Mouse (Mus musculus) intestine, postnatal 0 days (tissue): ENCODE results near the gene Gm11060. TPM values are rescaled to one million over a fixed set of nuclear protein-coding genes. Genes with fewer than 3 reads are reported as not detected.

ENCODE experiments used
- ATAC-seq: fragments of 200-750 bp; cut with Nextera tagmentation; 2 replicates; pipeline ENCODE4 v1.8.0; 2017; ENCODE audit warnings: mild to moderate bottlenecking, moderate TSS enrichment, moderate library complexity
- H3K27ac ChIP-seq: fragments of 300-500 bp; sonication (generic); 2 replicates; pipeline ENCODE4 v1.5.1; 2014; ENCODE audit warnings: mild to moderate bottlenecking, low read depth, low read length, moderate library complexity
- H3K27me3 ChIP-seq: fragments of 300-500 bp; sonication (generic); replicated peaks from 2 replicates; pipeline ENCODE4 v1.6.1; 2014; ENCODE audit warnings: low read length, mixed read lengths; ENCODE audit not compliant: control insufficient read depth, insufficient read depth
- H3K36me3 ChIP-seq: fragments of 300-500 bp; sonication (generic); 2 replicates; pipeline ENCODE4 v1.6.1; 2014; ENCODE audit warnings: mild to moderate bottlenecking, moderate library complexity; ENCODE audit not compliant: control insufficient read depth, insufficient read depth
- H3K4me1 ChIP-seq: fragments of 300-500 bp; sonication (generic); replicated peaks from 2 replicates; pipeline ENCODE4 v1.6.1; 2014; ENCODE audit warnings: antibody characterized with exemption, low read length, mixed read lengths; ENCODE audit not compliant: control insufficient read depth, insufficient read depth
- H3K4me2 ChIP-seq: fragments of 300-500 bp; sonication (generic); replicated peaks from 2 replicates; pipeline ENCODE4 v1.6.1; 2014; ENCODE audit warnings: low read depth, mild to moderate bottlenecking, moderate library complexity
- H3K4me3 ChIP-seq: fragments of 300-500 bp; sonication (generic); 2 replicates; pipeline ENCODE4 v1.5.1; 2014; ENCODE audit warnings: low read depth, low read length
- H3K9ac ChIP-seq: fragments of 300-500 bp; sonication (generic); 2 replicates; pipeline ENCODE4 v1.6.1; 2014; ENCODE audit warnings: mild to moderate bottlenecking, low read depth, low read length
- H3K9me3 ChIP-seq: fragments of 300-500 bp; sonication (generic); 2 replicates; pipeline ENCODE4 v1.6.1; 2016; ENCODE audit warnings: mixed run types; ENCODE audit not compliant: control insufficient read depth
- CTCF ChIP-seq: sonication (generic); IDR thresholded peaks from 2 replicates; pipeline ENCODE4 v1.5.1; 2016; ENCODE audit warnings: low read depth, mild to moderate bottlenecking, control low read depth, antibody characterized with exemption, moderate library complexity
- WGBS: fragments of 180-500 bp; shearing (Covaris S2); extraction: QIAGEN DNeasy Blood & Tissue Kit; methylation state at CpG from one replicate; pipeline ENCODE4 v1.1.7; 2014; 5-methylcytosine and 5-hydroxymethylcytosine counted together
- polyA plus RNA-seq: library from polyadenylated mRNA; unstranded; fragments of >200 nt; fragmentation: Nextera tagmentation; extraction: Ambion mirVana; gene quantifications from 2 replicates; pipeline ENCODE4 v1.2.1, GENCODE M21; 2015

Gene Gm11060
- polyA plus RNA-seq, 1 experiment from 2014 or later: not detected

- no peak for ATAC-seq
- WGBS: 2% methylated on average over 9 of the region's 9 CpGs
- H3K4me3 ChIP-seq: no peak overlapping the region
Measured at GRCm38 (mm10) chr2:105123881-105124280, 32.1 kb downstream of the Gm11060 start.

GRCm38 (mm10) chr2:105124391-105124790 is 32.6 kb downstream of the Gm11060 start:
- no peaks in the 10 kb centered on the region; the same call in 1 of the 2 replicates for H3K36me3 ChIP-seq
- no peak overlapping the region for H3K4me3 ChIP-seq
- H3K9ac ChIP-seq: no peak overlapping the region
- no peak for TF ChIP-seq CTCF
- H3K9me3 ChIP-seq: no peaks in the 10 kb centered on the region
- H3K4me1 ChIP-seq: no peaks in the 10 kb centered on the region
- no peak overlapping the region for H3K4me2 ChIP-seq
- WGBS: under 1% methylated on average over 7 of the region's 7 CpGs
- ATAC-seq: no peak
- no peak overlapping the region for H3K27ac ChIP-seq
- H3K27me3 ChIP-seq: peaks cover 94% of the 10 kb centered on the region

More at GRCm38 (mm10) chr2:105123881-105124280, 32.1 kb downstream of the Gm11060 start:
- Histone ChIP-seq H3K4me1 (no peaks in the 10 kb centered on the region), H3K9me3 (no peaks in the 10 kb centered on the region), H3K27ac (no peak overlapping the region), H3K36me3 (no peaks in the 10 kb centered on the region; the same call in 1 of the 2 replicates), H3K4me2 (no peak overlapping the region), H3K27me3 (peaks cover 93% of the 10 kb centered on the region), H3K9ac (no peak overlapping the region)
- TF ChIP-seq CTCF: no peak

GRCm38 (mm10) chr2:105125205-105125604 is 33.4 kb downstream of the Gm11060 start:
- Histone ChIP-seq H3K27me3 (peaks cover 94% of the 10 kb centered on the region), H3K36me3 (no peaks in the 10 kb centered on the region; the same call in 1 of the 2 replicates), H3K4me2 (no peak overlapping the region), H3K4me3 (peak overlapping the region; percentile 3; the same call in 1 of the 2 replicates), H3K4me1 (no peaks in the 10 kb centered on the region), H3K9me3 (no peaks in the 10 kb centered on the region), H3K27ac (no peak overlapping the region), H3K9ac (no peak overlapping the region)
- no peak for ATAC-seq
- WGBS: 3% methylated on average over 8 of the region's 8 CpGs
- no peak for TF ChIP-seq CTCF

DNA sequence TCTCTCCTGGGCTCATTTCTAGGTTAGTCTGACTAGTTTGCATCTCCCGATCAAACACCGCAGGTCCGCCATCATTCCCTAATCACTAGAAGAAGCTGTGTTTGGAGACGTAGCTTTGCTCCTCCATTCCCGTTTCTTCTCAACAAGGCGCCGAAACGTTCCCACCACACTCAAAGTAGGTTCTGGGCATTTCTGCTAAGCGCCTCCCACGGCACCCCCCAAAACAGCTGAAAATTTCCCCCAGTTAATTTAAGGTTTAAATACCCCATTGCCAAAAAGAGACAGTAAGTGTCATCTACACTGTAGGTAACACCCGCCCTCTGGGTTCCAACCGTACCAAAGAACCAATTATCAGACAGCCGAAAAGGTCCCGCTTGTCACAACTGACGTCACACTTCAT is 33.8 kb downstream of the Gm11060 start:
- no peaks in the 10 kb centered on the region for H3K4me1 ChIP-seq
- no peaks in the 10 kb centered on the region for H3K9me3 ChIP-seq
- TF ChIP-seq CTCF: no peak
- no peak overlapping the region for H3K9ac ChIP-seq
- H3K4me3 ChIP-seq: peak overlapping the region; percentile 3; the same call in 1 of the 2 replicates
- no peak overlapping the region for H3K27ac ChIP-seq
- H3K4me2 ChIP-seq: no peak overlapping the region
- H3K36me3 ChIP-seq: no peaks in the 10 kb centered on the region; the same call in 1 of the 2 replicates
- WGBS: 4% methylated on average over 15 of the region's 15 CpGs
- no peak for ATAC-seq
- H3K27me3 ChIP-seq: peaks cover 94% of the 10 kb centered on the region

DNA sequence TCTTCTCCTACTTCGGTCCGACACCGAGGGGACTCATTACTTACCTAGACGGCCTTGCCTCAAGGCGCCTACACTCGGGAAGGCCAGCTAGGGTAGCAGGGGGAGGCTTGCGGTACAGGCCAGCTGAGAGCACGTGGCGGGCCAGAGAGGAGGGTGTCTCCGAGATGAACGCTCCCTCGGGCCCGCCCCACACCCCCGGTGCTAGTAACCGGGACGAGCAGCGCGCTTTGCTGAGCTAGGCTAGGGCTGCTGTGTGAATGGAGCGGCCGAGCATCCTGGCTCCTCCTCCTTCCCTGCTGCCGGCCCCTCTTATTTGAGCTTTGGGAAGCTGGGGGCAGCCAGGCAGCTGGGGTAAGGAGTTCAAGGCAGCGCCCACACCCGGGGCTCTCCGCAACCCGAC is 34.5 kb downstream of the Gm11060 start, which contains the start of gene Wt1:
Gene Wt1, plus strand, starts transcription at position 251 of the 400 bp plus-strand sequence.
- no peak for TF ChIP-seq CTCF
- WGBS: under 1% methylated on average over 24 of the region's 25 CpGs
- no peak for ATAC-seq

GRCm38 (mm10) chr2:105126691-105127530 is 35.1 kb downstream of the Gm11060 start:
- H3K27ac ChIP-seq: no peak overlapping the region
- no peaks in the 10 kb centered on the region for H3K4me1 ChIP-seq
- H3K9ac ChIP-seq: no peak overlapping the region
- under 1% methylated on average over 84 of the region's 92 CpGs for whole genome bisulfite sequencing
- peak overlapping the region; percentile 64 for H3K4me2 ChIP-seq
- ATAC-seq: no peak
- H3K27me3 ChIP-seq: peaks cover 98% of the 10 kb centered on the region
- H3K4me3 ChIP-seq: peak overlapping the region; percentile 39
- no peak for TF ChIP-seq CTCF
- no peaks in the 10 kb centered on the region for H3K9me3 ChIP-seq
- no peaks in the 10 kb centered on the region; the same call in 1 of the 2 replicates for H3K36me3 ChIP-seq

More for the DNA sequence above, 34.5 kb downstream of the Gm11060 start, which contains the start of gene Wt1:
- Histone ChIP-seq H3K36me3 (no peaks in the 10 kb centered on the region; the same call in 1 of the 2 replicates), H3K9me3 (no peaks in the 10 kb centered on the region), H3K9ac (no peak within 1 kb of the TSS), H3K4me1 (no peaks in the 10 kb centered on the region), H3K27me3 (peaks cover 96% of the 10 kb centered on the region), H3K4me2 (peak within 1 kb of the TSS; percentile 64), H3K4me3 (peak within 1 kb of the TSS; percentile 39), H3K27ac (no peak within 1 kb of the TSS)
